Mouse (Mus musculus): ENCODE data around the gene Sumf1.

Gene Sumf1

GRCm38 (mm10) chr6:108206914-108207566, 21.7 kb upstream of the Sumf1 start:
- DNase-seq (ENCODE audit: low spot score in 2 of 2) = peak; percentile 71 to 83

GRCm38 (mm10) chr6:108206145-108206544, 20.8 kb upstream of the Sumf1 start:
- no peak for DNase-seq (ENCODE audit: low spot score in 2 of 2)

GRCm38 (mm10) chr6:108204322-108204721, 18.9 kb upstream of the Sumf1 start:
- DNase-seq (ENCODE audit: low spot score in 2 of 2) = no peak

DNA sequence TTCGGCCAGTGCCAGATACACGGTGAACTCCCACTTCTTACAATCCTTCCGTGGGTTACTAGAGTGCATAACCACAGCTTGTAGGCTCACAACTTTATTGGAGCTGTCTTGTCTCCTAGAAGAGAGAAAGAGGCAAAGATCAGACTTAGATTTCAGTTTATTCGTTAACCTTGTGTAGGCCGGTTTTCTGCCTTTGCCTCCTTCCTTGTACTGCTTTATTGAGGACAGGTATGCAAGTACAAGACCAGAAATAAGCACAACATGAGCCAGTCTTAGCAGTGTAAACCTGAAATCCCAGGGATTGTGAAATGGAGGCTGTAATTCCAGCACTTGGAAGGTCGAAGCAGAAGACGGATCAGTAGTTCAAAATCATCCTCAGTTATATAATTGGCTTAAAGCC, 12.9 kb upstream of the Sumf1 start:
- no peak for DNase-seq (ENCODE audit: low spot score in 2 of 2)

DNA sequence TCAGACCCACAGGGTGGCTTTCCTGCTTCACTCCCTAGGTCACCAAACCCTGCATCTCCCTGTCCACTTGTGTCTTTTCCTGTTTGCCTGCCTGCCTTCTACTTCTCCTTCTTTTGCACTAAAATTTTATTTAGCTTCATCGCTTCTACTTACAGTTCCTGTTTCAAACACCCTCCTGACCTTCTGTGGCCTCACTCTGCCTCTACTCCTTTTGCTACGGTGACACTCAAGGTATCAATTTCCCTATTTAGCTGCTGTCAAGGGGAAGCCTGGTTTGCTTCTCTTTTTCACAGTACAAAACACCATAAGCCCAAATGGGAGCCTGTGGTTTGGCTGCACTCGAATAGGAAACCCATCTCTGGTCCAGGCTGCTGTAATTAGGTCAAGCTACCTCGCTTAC, 11.7 kb upstream of the Sumf1 start:
- no peak for DNase-seq (ENCODE audit: low spot score in 2 of 2)

DNA sequence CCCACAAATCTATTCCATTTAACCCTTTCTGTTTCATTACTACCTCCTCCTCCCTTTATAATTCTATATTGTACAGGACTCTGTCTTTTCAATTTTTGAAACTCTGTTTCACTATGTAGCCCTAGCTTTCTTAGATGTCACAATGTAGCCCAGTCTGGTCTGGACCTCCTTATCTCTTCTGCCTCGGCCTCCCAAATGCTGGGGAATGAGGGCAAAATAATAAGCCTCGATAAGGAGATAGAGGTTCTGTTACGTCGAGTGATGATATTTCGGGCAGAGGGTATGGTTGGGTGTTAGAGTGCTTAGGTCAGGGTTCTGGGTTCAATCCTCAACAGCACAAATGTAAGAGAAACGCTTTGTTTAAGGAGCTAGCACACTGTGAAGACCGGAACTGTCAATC, 11.3 kb upstream of the Sumf1 start:
- DNase-seq (ENCODE audit: low spot score in 2 of 2) = no peak

DNA sequence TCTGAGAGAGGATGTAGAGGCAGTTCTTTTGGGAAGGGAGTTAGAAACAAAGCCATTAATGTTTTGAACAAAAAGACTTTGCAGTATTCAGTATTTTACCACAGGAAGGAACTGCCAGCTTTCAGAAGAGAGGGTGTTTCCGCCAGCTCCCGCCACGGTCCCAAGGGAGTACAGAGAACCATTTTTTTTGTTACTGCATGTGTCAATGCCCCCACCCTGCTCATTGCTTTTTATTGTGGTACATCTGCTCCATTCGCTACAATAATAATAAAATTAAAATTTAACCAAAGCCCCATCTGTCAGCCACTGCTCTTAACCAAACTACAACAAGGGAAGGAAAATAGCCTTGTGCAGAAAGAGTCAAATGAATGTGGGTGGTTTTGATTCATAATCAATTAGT, 7.2 kb upstream of the Sumf1 start:
- no peak for DNase-seq (ENCODE audit: low spot score in 2 of 2)

GRCm38 (mm10) chr6:108190690-108191089, 5.3 kb upstream of the Sumf1 start:
- no peak for DNase-seq (ENCODE audit: low spot score in 2 of 2)

DNA sequence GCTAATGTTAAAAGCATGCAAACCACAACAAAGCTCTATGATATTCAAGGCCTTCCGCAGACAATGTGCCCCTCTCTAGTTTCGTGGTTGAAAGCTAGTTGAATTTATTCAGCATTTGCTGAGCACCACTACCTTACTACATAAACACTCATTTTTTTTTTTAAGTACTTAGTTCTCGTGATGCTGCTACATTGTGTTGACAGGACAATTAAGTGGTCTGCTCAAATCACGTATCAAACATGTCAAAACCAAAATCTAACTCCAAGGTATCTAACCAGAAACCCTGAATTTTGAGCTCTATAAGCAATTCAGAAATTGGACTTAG, 265 bp upstream of the Sumf1 start:
- no peak for DNase-seq (ENCODE audit: low spot score in 2 of 2)

GRCm38 (mm10) chr6:108179087-108179486, 6.3 kb downstream of the Sumf1 start:
- DNase-seq (ENCODE audit: low spot score in 2 of 2) = no peak

GRCm38 (mm10) chr6:108174181-108174580, 11.2 kb downstream of the Sumf1 start:
- no peak for DNase-seq (ENCODE audit: low spot score in 2 of 2)

- DNase-seq (ENCODE audit: low spot score in 2 of 2) = no peak
These were observed 13.2 kb downstream of the Sumf1 start for GRCm38 (mm10) chr6:108172219-108172618.

DNA sequence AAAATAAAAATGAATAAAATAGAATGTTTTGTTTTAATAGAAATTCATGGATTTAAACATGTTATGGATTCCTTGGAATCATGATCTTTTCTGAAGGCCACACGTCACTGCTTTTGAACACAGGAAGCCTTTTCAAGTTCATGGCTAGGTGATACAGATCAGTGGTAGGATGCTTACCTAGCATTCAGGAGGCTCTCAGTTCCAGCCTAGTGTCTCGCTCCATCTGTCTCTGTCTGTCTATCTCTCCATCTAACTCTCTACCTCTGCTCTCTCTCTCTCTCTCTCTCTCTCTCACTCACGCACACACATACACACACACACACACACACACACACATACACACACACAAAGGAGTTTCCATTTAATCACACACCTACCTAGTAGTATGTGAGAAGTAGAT, 15.9 kb downstream of the Sumf1 start:
- DNase-seq (ENCODE audit: low spot score in 2 of 2) = no peak

- no peak for DNase-seq (ENCODE audit: low spot score in 2 of 2)
These were observed 16.7 kb downstream of the Sumf1 start for GRCm38 (mm10) chr6:108168723-108169122.

DNA sequence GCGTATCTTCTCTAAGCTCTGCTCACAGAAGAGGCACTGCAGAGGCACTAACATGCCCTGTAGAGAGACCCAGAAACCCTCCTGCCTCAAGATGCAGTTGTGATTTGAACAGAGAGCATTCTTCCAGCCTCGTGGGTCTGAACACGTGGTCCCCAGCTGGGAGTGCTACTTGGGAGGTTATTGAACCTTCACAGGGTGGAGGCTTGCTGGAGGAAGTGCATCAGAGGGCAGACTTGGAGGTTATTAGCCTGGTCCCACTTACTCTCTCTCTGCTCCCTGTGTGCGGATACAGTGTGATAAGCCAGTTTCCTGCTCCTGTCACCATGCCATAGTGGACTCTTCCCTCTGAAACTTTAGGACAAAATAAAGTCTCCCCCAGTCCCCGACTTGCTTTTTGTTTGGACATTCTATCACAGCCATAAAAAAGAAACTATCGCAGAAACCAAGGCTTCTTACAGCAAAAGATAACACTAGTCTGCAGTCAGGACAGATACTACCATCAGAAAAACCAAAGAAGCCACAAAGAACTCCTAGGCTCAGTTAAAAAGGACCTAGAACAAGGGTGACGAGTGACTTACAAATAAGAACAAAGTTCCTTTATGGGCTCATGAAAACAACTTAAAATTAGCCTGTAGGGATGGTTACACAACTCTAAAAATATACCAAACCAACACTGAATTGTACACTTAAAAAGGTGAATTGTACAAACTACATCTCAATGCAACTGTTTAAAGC, 17.3 kb downstream of the Sumf1 start:
- no peak for DNase-seq (ENCODE audit: low spot score in 2 of 2)

DNA sequence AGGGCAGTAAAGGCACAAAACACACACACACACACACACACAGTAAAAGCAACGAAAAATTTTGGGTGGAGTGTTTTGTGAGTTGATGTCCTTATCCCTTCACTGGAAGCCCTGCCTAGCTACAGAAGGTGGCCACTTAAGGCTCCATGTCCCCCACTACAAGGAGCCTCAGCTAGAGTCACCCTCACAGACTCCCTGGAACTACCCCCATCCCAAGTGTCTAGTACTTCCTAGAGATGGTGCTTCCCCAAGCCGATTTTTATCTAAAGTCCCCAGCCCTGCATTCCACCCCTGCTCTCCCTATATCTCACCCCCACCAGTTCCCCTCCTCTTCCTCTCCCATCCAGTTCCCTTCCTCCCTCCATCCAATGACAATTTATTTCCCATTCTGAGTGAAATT, 19.8 kb downstream of the Sumf1 start:
- DNase-seq (ENCODE audit: low spot score in 2 of 2) = no peak

GRCm38 (mm10) chr6:108164935-108165334, 20.4 kb downstream of the Sumf1 start:
- no peak for DNase-seq (ENCODE audit: low spot score in 2 of 2)

DNA sequence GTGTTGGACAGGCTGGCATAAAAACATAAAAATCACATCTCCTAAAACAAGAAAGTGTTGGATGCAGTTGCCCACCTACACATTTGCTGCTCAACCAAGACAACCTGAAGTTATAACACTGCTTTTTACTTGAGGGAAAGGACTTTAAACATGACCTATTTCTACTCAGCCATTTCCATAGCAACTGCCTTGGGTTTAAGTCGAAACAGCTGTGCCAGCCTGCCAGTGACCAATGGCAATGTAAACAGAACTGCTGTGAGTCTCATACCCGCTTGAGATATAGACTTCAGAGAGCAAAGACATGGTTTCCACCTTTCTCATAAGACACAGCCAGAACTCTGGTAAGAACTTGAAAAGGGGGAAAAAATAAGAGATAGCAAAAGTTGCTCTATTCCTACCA, 24.8 kb downstream of the Sumf1 start:
- DNase-seq (ENCODE audit: low spot score in 2 of 2) = no peak

GRCm38 (mm10) chr6:108156881-108157280, 28.5 kb downstream of the Sumf1 start:
- no peak for DNase-seq (ENCODE audit: low spot score in 2 of 2)

GRCm38 (mm10) chr6:108154243-108154642, 31.1 kb downstream of the Sumf1 start:
- no peak for DNase-seq (ENCODE audit: low spot score in 2 of 2)

DNA sequence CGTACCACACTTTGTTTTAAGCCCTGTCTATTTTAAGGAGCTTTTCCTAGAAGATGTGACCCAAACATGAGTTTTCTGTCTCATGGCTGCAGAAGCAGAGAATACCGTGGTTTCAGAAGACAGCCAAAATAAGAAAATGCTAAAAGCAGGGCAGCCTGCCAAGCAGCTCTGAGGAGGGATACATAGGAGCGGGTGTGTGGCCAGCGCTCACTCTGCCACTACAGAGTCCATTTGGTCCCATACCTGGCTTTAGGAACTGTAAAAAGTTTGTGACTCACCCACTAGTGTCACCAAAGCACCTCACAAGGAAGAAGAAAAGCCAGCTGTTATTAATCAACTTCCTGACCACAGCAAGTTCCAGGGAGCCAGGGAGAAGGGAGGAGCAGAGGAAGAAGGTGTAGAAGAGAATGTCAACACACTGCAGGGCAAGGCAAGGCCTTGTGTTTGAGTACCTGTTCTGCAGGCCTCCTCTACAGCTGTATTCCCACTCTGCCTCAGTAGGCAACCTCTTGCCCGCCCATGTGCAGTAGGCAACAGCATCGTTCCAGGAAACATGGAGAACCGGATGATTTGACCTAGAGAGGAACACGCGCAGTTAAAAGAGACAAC, 32.6 kb downstream of the Sumf1 start:
- DNase-seq (ENCODE audit: low spot score in 2 of 2) = no peak

DNA sequence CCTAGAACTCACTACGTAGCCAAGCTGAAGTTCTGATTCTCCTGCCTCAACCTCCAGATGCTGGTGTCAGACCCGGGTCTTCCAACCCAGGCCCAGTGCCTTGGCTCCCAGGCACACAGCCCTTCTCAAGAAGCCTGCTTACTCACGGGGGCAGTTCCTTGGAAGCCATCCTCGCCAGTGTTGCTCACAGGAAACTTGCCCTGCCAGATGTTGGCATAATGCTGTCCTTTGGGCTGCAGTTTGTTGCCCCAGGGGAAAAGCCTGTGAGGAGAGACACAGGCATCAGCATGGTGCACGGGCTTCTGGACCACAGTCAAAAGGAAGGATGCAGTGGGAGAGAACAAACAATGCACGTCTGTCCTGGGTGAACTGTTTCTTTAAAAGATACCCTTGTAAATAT, 33.3 kb downstream of the Sumf1 start:
- no peak for DNase-seq (ENCODE audit: low spot score in 2 of 2)

DNA sequence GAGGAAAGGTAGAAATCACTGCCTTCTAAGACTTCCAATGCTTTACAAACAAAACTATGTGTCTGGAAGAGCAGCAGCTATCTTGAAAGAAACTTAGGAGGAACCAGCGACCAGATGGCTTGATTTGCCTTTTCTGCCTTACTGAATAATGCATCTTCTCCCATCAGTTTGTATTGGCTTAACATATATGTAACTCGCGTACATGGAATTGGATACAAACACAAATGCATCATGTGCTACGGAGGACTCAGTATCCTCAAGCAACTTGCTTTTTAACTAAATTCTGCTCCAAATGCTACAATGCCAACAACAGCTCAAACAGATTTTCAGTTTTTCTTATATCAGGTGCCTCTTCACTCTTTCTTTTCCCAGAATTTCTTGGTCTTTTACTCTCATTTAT, 36.1 kb downstream of the Sumf1 start:
- no peak for DNase-seq (ENCODE audit: low spot score in 2 of 2)
